Mouse (Mus musculus) embryonic facial prominence, embryonic 12.5 days (tissue): ENCODE data around the gene Adgrf1. TPM values are rescaled to one million over a fixed set of nuclear protein-coding genes. Genes with fewer than 3 reads are reported as not detected.
"Not testable (repeated sequence)": the region's sequence is repeated elsewhere in the genome, so short reads cannot be mapped to it uniquely, and the experiment has no call there.

Experiments
- ATAC-seq: fragments of 200-750 bp; cut with Nextera tagmentation; 2 replicates; pipeline ENCODE4 v1.8.0; 2017; ENCODE audit not compliant: insufficient number of reproducible peaks, insufficient read depth, low FRiP score, low TSS enrichment
- H3K27ac ChIP-seq: fragments of 300-500 bp; sonication (generic); 2 replicates; pipeline ENCODE4 v1.5.1; 2016; ENCODE audit warnings: mild to moderate bottlenecking
- H3K27me3 ChIP-seq: fragments of 300-500 bp; sonication (generic); 2 replicates; pipeline ENCODE4 v1.6.1; 2016; ENCODE audit warnings: mild to moderate bottlenecking, moderate library complexity
- H3K36me3 ChIP-seq: fragments of 300-500 bp; sonication (generic); 2 replicates; pipeline ENCODE4 v1.6.1; 2016; ENCODE audit warnings: mild to moderate bottlenecking
- H3K4me1 ChIP-seq: fragments of 300-500 bp; sonication (generic); 2 replicates; pipeline ENCODE4 v1.6.1; 2016
- H3K4me2 ChIP-seq: fragments of 300-500 bp; sonication (generic); replicated peaks from 2 replicates; pipeline ENCODE4 v1.6.1; 2016; ENCODE audit warnings: mild to moderate bottlenecking, moderate library complexity
- H3K4me3 ChIP-seq: fragments of 300-500 bp; sonication (generic); 2 replicates; pipeline ENCODE4 v1.5.1; 2016; ENCODE audit warnings: mild to moderate bottlenecking
- H3K9ac ChIP-seq: fragments of 300-500 bp; sonication (generic); 2 replicates; pipeline ENCODE4 v1.6.1; 2016; ENCODE audit warnings: mild to moderate bottlenecking, moderate library complexity
- H3K9me3 ChIP-seq: fragments of 300-500 bp; sonication (generic); 2 replicates; pipeline ENCODE4 v1.6.1; 2016; ENCODE audit warnings: mild to moderate bottlenecking, moderate library complexity
- WGBS: fragments of 180-500 bp; shearing (Covaris S2); methylation state at CpG from one replicate; pipeline ENCODE4 v1.1.7; 2016; 5-methylcytosine and 5-hydroxymethylcytosine counted together
- polyA plus RNA-seq: library from polyadenylated mRNA; unstranded; fragments of >200 nt; fragmentation: Nextera tagmentation; extraction: Ambion mirVana; gene quantifications from 2 replicates; pipeline ENCODE4 v1.2.1, GENCODE M21; 2016

Adgrf1 gene
- polyA plus RNA-seq, 1 experiment from 2014 or later, result not detected

GRCm38 (mm10) chr17:43334074-43334473, 63.9 kb downstream of the Adgrf1 start:
- Histone ChIP-seq H3K27me3 (no peaks in the 10 kb centered on the region), H3K4me2 (no peak overlapping the region), H3K4me3 (no peak overlapping the region), H3K9me3 (no peaks in the 10 kb centered on the region), H3K4me1 (peaks cover 11% of the 10 kb centered on the region), H3K27ac (no peak overlapping the region), H3K36me3 (no peaks in the 10 kb centered on the region), H3K9ac (no peak overlapping the region)
- WGBS, result 67% methylated on average over 9 of the region's 9 CpGs
- ATAC-seq, result no peak

DNA sequence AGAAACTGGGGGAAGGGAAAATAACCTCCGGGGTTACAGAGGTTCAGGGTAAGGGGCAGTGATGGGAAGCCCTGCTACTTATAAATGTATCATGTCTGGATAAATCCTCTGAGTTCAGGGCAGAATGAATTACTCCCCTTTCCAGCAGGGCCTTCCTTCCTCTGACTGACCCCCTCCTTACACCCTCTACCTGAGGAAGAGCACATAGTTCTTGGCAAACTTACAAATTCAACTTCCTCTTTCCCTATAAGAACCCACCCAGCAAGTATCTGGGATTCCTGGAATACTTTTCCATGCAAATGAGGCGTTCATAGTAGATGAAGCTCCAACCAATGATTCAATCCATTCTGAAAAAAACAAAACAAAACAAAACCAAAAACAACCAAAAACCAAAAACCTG, 67.5 kb downstream of the Adgrf1 start:
- H3K4me3 ChIP-seq, result no peak overlapping the region
- H3K4me1 ChIP-seq, result peaks cover 2% of the 10 kb centered on the region
- no peaks in the 10 kb centered on the region for H3K27me3 ChIP-seq
- H3K4me2 ChIP-seq, result no peak overlapping the region
- no peak overlapping the region for H3K27ac ChIP-seq
- no peaks in the 10 kb centered on the region for H3K9me3 ChIP-seq
- no peak overlapping the region for H3K9ac ChIP-seq
- no peaks in the 10 kb centered on the region for H3K36me3 ChIP-seq
- ATAC-seq, result no peak
- WGBS, result 82% methylated on average over 2 of the region's 2 CpGs

GRCm38 (mm10) chr17:43338279-43338678, 68.2 kb downstream of the Adgrf1 start:
- no peak for ATAC-seq
- Histone ChIP-seq H3K27me3 (no peaks in the 10 kb centered on the region), H3K9me3 (no peaks in the 10 kb centered on the region), H3K36me3 (no peaks in the 10 kb centered on the region), H3K4me2 (no peak overlapping the region), H3K9ac (no peak overlapping the region), H3K27ac (no peak overlapping the region), H3K4me3 (no peak overlapping the region), H3K4me1 (no peaks in the 10 kb centered on the region)
- WGBS, result 75% methylated on average over 3 of the region's 3 CpGs

DNA sequence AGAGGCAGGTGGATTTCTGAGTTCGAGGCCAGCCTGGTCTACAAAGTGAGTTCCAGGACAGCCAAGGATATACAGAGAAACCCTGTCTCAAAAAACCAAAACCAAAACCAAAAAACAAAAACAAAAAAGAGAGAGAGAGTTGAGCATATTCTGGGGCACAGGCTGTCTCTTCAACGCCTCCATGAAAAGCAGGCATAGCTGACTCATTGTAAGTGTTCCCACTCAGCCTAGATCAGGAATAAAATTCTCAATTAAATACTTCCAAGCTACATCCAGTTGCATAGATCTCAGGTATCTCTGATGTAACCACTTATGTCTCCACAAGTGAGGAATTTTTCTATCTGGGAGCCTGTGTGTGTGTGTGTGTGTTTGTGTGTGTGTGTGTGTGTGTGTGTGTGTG, 76.4 kb downstream of the Adgrf1 start:
- H3K9ac ChIP-seq, H3K27me3 ChIP-seq, H3K4me2 ChIP-seq, H3K4me3 ChIP-seq, H3K4me1 ChIP-seq, H3K9me3 ChIP-seq, ATAC-seq, H3K36me3 ChIP-seq, H3K27ac ChIP-seq: not testable (repeated sequence)
- 91% methylated on average over 2 of the region's 2 CpGs for WGBS

- H3K27ac ChIP-seq, result no peak overlapping the region
- no peaks in the 10 kb centered on the region for H3K36me3 ChIP-seq
- H3K27me3 ChIP-seq, result no peaks in the 10 kb centered on the region
- H3K4me3 ChIP-seq, result no peak overlapping the region
- no peaks in the 10 kb centered on the region for H3K9me3 ChIP-seq
- H3K9ac ChIP-seq, result no peak overlapping the region
- WGBS, result 12% methylated on average over 9 of the region's 9 CpGs
- H3K4me1 ChIP-seq, result peaks cover 11% of the 10 kb centered on the region; the same call in 1 of the 2 replicates
- ATAC-seq, result no peak
- no peak overlapping the region for H3K4me2 ChIP-seq
Measured at GRCm38 (mm10) chr17:43357902-43358539, 87.9 kb downstream of the Adgrf1 start.

DNA sequence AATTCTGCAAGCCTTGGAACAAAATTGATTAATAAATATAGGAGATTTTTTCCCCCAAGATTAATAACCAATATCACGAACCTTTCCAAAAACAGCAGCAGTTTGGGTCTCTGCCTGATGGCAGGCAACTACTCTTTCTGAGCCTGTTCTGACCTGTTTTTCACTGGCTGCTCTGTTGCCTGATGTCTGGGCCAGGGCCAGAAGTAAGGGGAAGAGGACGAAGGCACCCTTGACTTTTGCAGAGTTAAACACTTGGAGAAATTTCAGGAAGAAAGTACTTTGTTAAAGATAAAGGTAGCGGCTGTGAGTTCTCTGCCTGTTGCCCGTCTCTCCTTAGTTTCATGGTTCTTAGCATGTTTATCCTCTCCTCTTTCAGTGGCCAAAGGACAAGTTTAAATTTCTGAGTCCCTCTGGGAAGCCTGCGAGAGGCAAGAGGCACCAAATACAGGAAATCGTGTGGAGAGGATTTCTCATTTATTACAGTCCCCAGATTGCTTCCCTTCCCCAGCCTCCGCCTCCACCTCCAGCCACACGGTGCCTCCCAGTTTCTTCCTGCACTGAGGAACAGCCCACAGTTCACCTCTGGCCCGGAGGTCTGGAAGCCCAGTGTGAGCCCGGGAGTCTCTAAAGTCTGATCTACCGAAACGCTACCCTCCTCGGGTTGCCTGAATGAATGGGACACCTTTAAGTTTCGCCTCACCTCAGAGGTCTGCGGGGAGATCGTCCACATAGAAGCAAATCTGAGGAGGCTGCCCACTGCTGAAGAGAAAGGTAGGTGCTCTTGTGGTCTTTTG, 89.9 kb downstream of the Adgrf1 start, which contains the start of gene Adgrf5:
Gene Adgrf5 (plus strand): TSS at position 626 of the 794 bp plus-strand sequence.
- no peak within 1 kb of the TSS for H3K9ac ChIP-seq
- peaks cover 11% of the 10 kb centered on the region; the same call in 1 of the 2 replicates for H3K4me1 ChIP-seq
- H3K4me2 ChIP-seq, result no peak within 1 kb of the TSS
- WGBS, result 50% methylated on average over 16 of the region's 16 CpGs
- no peak for ATAC-seq
- no peaks in the 10 kb centered on the region for H3K9me3 ChIP-seq
- H3K27me3 ChIP-seq, result no peaks in the 10 kb centered on the region
- H3K36me3 ChIP-seq, result no peaks in the 10 kb centered on the region
- no peak within 1 kb of the TSS for H3K4me3 ChIP-seq
- H3K27ac ChIP-seq, result no peak within 1 kb of the TSS

DNA sequence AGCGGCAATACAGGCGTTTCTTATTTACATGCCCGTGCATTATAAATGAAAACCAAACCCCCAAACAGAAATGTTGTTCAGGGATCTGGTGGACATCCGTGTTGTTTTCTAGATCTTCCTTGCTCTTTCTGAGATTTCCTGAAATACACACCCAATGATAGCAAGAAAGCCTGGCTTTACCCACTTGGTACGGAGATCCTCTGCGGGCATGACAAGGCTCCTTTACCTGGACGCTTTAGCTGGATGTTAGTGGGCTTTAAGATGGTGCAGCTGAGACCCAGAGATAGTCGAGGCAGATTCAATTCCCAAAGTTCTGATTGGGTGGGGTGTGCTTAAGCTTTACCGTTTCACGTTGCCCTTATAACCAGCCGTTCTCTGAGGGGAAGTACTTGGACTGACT, 90.9 kb downstream of the Adgrf1 start:
- Histone ChIP-seq H3K27me3 (no peaks in the 10 kb centered on the region), H3K4me3 (no peak overlapping the region), H3K36me3 (no peaks in the 10 kb centered on the region), H3K27ac (no peak overlapping the region), H3K9me3 (no peaks in the 10 kb centered on the region), H3K4me2 (no peak overlapping the region), H3K9ac (no peak overlapping the region), H3K4me1 (peaks cover 11% of the 10 kb centered on the region; the same call in 1 of the 2 replicates)
- ATAC-seq, result no peak
- 85% methylated on average over 11 of the region's 11 CpGs for WGBS

GRCm38 (mm10) chr17:43362362-43362761, 92.2 kb downstream of the Adgrf1 start:
- ATAC-seq, result no peak
- WGBS, result 59% methylated on average over 11 of the region's 11 CpGs

DNA sequence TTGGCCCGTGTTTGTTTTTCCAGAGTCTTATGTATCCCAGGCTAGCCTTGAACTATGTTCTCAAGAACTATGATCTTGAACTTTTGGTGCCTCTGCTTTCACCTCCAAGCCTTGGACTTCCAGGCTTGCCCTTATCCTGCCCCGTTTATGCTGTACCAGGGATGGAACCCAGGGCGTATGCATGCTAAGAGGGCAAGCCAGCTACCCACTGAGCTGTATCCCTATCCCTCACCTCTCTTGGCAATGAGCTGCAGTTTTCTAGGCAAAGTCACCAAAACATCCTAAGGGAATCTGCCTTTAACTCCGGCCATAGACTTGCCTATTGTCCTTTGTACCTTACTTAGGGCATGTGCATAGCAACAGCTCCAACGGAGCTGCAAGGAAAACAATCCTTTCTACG, 92.8 kb downstream of the Adgrf1 start:
- peaks cover 10% of the 10 kb centered on the region; the same call in 1 of the 2 replicates for H3K4me1 ChIP-seq
- no peak overlapping the region for H3K4me3 ChIP-seq
- no peak for ATAC-seq
- H3K27ac ChIP-seq, result no peak overlapping the region
- no peak overlapping the region for H3K9ac ChIP-seq
- no peaks in the 10 kb centered on the region for H3K9me3 ChIP-seq
- no peaks in the 10 kb centered on the region for H3K27me3 ChIP-seq
- no peaks in the 10 kb centered on the region for H3K36me3 ChIP-seq
- no peak overlapping the region for H3K4me2 ChIP-seq
- 64% methylated on average over 6 of the region's 6 CpGs for WGBS

More at GRCm38 (mm10) chr17:43362362-43362761, 92.2 kb downstream of the Adgrf1 start:
- Histone ChIP-seq H3K9ac (no peak overlapping the region), H3K27me3 (no peaks in the 10 kb centered on the region), H3K27ac (no peak overlapping the region), H3K36me3 (no peaks in the 10 kb centered on the region), H3K4me3 (no peak overlapping the region), H3K9me3 (no peaks in the 10 kb centered on the region), H3K4me1 (peaks cover 11% of the 10 kb centered on the region; the same call in 1 of the 2 replicates), H3K4me2 (no peak overlapping the region)

DNA sequence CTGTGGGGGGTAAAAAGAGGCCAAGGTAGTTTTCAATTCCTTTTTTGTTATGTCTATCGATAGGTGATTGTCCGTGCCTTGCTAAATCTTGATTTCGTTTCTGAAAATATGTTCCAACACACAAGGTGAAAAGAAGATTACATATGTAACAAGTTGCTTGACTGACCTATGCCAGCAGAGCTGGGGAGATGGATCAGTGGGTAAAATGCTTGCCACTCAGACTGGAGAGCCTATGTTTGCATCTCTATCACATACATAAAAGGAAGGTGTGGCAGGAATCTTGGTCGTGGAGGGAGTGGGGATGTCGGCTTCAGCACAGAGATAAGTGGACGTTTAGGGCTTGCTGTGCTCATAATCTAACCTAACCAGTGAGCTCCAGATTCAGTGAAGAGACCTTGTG, 93.8 kb downstream of the Adgrf1 start:
- WGBS, result 65% methylated on average over 6 of the region's 6 CpGs
- H3K27ac ChIP-seq, result no peak overlapping the region
- H3K4me1 ChIP-seq, result peaks cover 4% of the 10 kb centered on the region; the same call in 1 of the 2 replicates
- no peak for ATAC-seq
- H3K9ac ChIP-seq, result no peak overlapping the region
- no peak overlapping the region for H3K4me3 ChIP-seq
- no peak overlapping the region for H3K4me2 ChIP-seq
- no peaks in the 10 kb centered on the region for H3K27me3 ChIP-seq
- no peaks in the 10 kb centered on the region for H3K36me3 ChIP-seq
- H3K9me3 ChIP-seq, result no peaks in the 10 kb centered on the region

DNA sequence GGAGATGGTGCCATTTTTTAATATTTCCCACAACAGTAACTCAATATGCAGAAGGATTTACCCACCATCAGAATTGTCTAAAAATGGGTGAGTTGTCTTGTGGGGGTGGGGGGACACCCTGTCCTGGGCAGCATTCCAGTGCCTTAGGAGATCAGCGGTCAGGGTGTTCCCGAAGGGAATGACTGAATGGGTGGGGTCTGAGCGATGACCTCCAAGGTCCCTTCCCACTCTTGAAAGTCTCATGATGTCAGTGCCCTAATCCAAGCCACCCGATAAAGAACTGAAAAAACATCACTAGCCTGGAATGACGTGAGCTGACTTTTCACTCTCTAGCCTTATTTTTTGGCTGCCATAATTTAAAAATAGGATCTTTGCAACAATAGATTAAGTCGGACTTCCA, 95.2 kb downstream of the Adgrf1 start:
- Histone ChIP-seq H3K9ac (no peak overlapping the region), H3K27ac (no peak overlapping the region), H3K4me2 (no peak overlapping the region), H3K4me3 (no peak overlapping the region), H3K9me3 (no peaks in the 10 kb centered on the region), H3K4me1 (peaks cover 3% of the 10 kb centered on the region; the same call in 1 of the 2 replicates), H3K27me3 (no peaks in the 10 kb centered on the region), H3K36me3 (no peaks in the 10 kb centered on the region)
- no peak for ATAC-seq
- WGBS, result 83% methylated on average over 6 of the region's 6 CpGs

GRCm38 (mm10) chr17:43366486-43366885, 96.4 kb downstream of the Adgrf1 start:
- no peak for ATAC-seq
- 67% methylated on average over 9 of the region's 9 CpGs for WGBS
- no peak overlapping the region for H3K9ac ChIP-seq
- no peaks in the 10 kb centered on the region for H3K9me3 ChIP-seq
- no peaks in the 10 kb centered on the region for H3K27me3 ChIP-seq
- no peak overlapping the region for H3K4me3 ChIP-seq
- H3K27ac ChIP-seq, result no peak overlapping the region
- H3K36me3 ChIP-seq, result no peaks in the 10 kb centered on the region
- H3K4me1 ChIP-seq, result no peaks in the 10 kb centered on the region
- no peak overlapping the region for H3K4me2 ChIP-seq
